Mouse (Mus musculus): Measurements from ENCODE around the gene Gm21983.

GRCm38 (mm10) chr7:27180837-27181695 lies at the start of gene Gm21983, which contains the start of gene Mia:
- TF ChIP-seq CTCF (IDR thresholded peaks at IDR 0.05; ENCODE audit: borderline replicate concordance, insufficient read depth, low read depth, low read length) (no peak), POLR2A (IDR thresholded peaks at IDR 0.05; ENCODE audit: borderline replicate concordance, insufficient read depth, low read length) (no peak)

Data from cerebellum, adult 2 months (tissue).